Mouse (Mus musculus): ENCODE data around the gene Sephs1.
A peak's percentile ranks its signal among the peaks of the same experiment; 100 is the strongest.

Sephs1 gene

DNA sequence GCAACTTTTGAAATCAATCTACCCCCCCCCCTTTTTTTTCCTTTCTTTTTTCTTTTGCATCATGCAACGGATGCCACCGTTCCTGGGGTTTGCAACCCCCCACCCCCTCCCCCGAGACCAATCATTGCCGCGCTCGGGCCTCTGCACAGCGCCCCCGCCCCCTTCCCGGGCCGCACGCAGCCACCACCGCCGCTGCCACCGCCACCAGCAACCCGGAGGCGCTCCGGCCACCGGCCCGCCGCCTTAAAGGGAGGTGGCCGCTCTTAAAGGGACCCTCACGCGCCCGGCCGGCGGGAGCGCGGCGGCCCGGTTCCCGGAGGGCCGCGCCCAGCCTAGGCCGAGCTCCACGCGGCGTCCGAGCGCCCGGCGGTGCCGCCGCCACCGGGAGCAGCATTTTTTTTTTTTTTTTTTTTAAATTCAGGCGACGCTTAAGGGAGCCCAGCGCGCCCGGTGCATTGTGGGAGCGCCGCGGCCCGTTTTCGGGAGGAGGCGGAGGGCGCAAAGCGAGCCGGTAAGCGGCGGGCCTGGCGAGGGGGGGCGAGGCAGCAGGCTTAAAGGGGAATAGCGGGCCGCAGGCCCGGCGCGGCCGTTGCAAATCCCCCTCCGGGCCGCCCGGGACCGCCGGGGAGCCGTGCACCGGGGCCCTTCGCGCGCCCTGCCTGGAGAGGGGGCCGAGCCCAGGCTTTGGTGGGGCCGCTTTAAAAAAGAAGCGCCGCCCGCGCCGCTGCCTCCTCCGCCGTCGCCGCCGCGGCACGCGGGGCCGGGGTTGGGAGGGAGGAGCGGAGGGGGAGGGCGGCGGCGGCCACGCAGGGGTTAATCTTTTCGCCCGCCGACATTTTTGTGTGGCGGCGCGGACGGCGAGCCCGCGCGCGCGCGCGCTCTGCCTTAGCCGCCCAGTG, at the start of gene Sephs1:
Gene Sephs1 (plus strand): TSS at position 215 of the 899 bp plus-strand sequence.
- peak; percentile 87 for DNase-seq (ENCODE audit: low read depth, low spot score)

DNA sequence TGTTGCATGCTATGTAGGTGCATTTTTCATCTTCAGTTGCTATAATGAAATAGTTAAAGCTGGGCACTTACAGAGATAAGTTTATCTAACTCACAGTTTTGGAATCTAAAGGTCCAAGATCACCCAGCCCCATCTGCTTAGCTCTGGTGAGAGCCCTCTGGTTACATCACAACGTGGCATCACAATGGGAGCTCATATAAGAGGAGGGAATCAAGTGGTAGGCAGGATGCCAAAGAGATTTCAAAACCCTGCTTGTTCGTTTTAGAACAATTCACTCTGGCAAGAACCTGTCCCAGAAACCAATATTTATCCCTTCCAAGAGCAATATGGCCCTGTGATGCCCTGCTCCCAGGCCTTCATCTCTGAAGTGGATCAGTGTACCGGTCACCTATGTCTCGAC, 49.2 kb upstream of the Sephs1 start:
- no peak for DNase-seq (ENCODE audit: low read depth, low spot score)

- DNase-seq (ENCODE audit: low read depth, low spot score) = no peak
Observed at GRCm38 (mm10) chr2:4849449-4849848, 31.9 kb upstream of the Sephs1 start.

- DNase-seq (ENCODE audit: low read depth, low spot score) = no peak
Observed at GRCm38 (mm10) chr2:4857186-4857585, 24.2 kb upstream of the Sephs1 start.

DNA sequence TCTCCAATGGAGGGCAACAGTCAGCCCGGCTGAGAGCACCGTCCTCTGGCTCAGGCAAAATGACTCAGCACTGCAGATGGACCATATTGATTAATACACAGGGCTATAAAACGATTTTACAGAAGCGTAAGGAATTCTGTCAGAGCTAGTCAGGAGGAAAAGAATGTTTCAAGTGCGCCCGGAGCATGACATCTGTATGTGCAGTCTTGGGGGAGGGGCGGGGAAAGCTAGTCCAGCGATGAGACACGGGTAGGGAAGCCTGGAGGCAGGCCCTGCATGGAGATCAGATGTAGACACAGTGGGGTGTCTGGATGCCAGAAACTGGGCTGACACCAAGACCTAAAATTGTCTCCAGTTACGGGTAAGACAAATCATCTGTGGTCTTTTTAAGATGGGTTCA, 23.2 kb upstream of the Sephs1 start:
- no peak for DNase-seq (ENCODE audit: low read depth, low spot score)

DNA sequence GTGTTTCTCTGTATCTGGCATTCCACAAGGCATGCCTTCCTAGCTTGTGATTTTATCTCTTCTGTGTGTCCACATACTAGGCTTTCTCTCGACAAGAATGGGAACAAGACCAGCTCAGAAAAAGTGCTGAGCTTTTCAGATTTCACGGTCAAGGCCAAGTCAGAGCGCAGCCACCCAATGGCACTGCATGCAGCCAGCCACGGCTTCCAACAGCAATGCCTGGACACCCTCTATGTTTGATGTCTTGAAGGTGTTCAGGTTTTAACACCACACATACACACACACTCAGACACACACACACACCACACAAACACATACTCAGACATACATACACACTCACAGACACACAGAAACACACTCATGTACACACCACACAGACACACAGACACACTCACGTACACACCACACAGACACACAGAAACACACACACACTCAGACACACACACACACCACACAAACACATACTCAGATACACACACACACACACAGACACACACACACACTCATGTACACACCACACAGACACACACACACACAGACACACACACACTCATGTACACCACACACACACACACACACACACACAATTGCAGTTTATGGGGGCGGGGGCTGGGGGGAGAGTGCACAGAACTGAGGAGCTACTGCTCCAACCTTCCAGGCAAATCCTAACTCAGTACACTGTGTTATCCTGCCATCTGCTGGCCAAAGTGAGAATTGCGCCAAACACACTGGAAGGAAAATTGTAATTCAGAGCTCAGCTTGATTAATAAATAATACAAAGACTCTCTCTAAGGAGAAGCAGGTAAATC, 17.2 kb upstream of the Sephs1 start:
- peak; percentile 56 for DNase-seq (ENCODE audit: low read depth, low spot score)

DNA sequence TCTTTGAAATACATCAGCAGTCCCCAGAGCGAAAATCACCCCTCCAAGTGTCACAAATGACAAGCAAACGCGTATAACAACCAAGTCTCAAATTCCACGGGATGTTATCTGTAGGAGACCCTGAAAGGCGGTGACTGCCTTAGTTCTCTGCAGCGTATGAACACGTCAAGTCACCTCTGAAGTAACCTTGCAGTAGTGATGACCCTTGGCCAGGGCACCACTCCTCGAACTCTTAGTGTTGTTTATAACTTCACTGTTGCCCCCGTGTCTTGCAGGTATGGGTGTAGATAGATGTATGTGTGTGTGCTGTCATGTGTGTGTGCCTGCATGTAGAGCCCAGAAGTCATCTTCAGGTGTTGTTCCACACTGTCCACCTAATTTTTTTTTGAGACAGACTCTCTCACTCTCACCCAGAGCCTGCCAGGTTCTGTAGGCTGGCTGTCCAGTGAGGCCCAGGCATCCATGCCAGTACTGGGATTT, 16.5 kb upstream of the Sephs1 start:
- no peak for DNase-seq (ENCODE audit: low read depth, low spot score)

GRCm38 (mm10) chr2:4868028-4868725, 13.2 kb upstream of the Sephs1 start:
- no peak for DNase-seq (ENCODE audit: low read depth, low spot score)

DNA sequence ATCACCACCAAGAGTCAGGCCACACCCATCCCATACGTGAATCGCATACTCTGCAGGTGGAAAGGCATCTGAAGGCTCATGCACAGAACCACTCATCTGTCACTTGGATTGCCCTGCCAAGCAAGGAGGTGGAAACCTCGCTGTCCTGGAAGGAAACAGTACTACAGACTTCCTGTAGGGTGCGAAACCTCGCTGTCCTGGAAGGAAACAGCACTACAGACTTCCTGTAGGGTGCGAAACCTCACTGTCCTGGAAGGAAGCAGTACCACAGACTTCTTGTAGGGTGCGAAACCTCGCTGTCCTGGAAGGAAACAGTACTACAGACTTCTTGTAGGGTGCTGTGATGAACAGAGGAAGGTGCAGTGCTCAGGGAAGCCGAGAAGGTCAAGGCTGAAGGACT, 8.6 kb upstream of the Sephs1 start:
- DNase-seq (ENCODE audit: low read depth, low spot score) = peak; percentile 34

GRCm38 (mm10) chr2:4873331-4873730, 8.0 kb upstream of the Sephs1 start:
- no peak for DNase-seq (ENCODE audit: low read depth, low spot score)

DNA sequence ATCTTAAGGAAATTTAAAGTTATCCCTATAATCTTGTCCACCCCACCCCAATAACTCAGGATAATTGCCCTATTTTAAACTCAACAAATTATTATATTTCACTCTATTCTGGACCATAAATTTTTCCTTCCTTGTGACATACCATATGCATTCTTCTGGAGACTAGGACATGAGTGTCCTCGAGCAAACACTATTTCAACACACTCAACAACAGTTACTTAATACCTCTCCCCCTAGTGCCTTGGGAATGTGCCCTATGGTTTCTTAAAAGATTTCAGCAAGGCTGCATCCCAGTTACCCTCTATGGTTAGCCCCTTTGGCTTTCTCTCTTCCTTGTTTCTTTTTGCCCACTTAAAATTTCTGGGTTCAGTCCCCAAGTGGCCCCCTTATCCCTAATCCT, 6.3 kb upstream of the Sephs1 start:
- no peak for DNase-seq (ENCODE audit: low read depth, low spot score)

GRCm38 (mm10) chr2:4876131-4876530, 5.2 kb upstream of the Sephs1 start:
- no peak for DNase-seq (ENCODE audit: low read depth, low spot score)

DNA sequence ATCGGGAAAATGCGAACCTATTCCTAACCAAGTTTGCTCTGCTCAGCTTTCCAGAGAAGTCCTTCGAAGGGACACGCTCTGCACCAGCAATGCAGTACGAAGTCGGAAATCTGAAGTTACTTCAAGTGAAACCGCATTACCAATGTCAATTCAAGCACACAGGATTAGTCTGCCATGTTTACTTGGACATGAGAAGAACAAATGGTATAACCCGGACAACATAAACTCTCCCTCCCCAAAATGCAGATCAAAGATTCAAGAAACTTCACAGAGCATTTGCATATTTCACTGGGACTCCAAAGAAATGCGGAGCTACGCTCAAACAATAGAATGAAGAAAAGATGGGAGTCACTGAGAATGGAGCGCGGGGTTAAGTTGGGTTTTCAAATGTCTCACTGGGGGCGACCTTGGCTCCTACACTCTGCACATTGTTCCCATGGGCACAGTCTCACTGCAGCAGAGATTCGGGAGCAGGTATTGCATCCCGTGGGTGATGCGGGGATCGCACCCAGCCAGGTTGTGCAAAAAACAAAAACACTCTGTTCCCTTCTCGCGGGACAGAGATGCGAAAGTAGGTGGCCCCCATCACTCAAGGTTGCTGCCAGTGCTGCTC, 521 bp upstream of the Sephs1 start:
- DNase-seq (ENCODE audit: low read depth, low spot score) = no peak

- DNase-seq (ENCODE audit: low read depth, low spot score) = peak; percentile 66
Observed at GRCm38 (mm10) chr2:4882249-4882791, 956 bp downstream of the Sephs1 start.

GRCm38 (mm10) chr2:4883009-4883704, 1.8 kb downstream of the Sephs1 start:
- peak; percentile 74 for DNase-seq (ENCODE audit: low read depth, low spot score)

- DNase-seq (ENCODE audit: low read depth, low spot score) = no peak
Observed at GRCm38 (mm10) chr2:4886896-4887295, 5.5 kb downstream of the Sephs1 start.

- DNase-seq (ENCODE audit: low read depth, low spot score) = no peak
Observed at GRCm38 (mm10) chr2:4895598-4895997, 14.2 kb downstream of the Sephs1 start.

- no peak for DNase-seq (ENCODE audit: low read depth, low spot score)
Observed at GRCm38 (mm10) chr2:4896970-4897369, 15.6 kb downstream of the Sephs1 start.

DNA sequence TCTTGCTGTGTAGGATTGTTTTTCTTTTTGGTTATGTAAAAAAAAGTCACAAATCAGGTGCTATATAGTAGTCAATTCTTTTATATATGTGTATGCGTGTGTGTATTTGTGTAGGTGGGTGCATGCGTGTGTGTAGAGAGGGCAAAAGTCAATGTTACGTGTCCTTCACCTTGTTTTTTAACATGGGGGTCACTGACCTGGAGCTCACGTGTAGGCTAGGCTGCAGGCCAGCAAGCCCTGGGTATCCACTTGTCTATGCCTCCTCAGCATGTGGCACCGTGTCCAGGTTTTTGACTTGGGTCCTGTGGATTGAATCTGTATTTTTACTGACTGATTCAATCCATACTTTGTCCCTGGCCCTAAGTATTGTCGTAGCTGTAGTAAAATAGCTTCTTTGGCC, 19.3 kb downstream of the Sephs1 start:
- no peak for DNase-seq (ENCODE audit: low read depth, low spot score)

DNA sequence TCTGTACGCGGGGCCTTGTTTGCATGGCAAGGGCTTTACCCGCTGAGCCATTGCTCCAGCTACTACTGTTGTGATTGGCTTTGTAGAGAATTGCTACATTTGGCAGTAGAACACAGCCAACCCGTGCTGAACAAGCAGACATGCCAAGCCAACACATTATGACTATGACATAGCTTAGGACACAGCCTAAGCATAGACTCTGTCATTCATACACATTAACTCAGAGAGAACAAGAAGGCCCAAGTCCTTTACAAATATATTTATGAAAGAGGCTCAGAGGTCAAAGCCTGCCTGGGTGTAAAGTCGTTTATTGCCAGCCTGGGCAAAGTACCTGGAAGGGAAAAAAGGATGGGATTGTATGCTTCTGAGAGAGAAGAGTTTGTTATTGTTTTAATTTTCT, 21.0 kb downstream of the Sephs1 start:
- DNase-seq (ENCODE audit: low read depth, low spot score) = no peak

- no peak for DNase-seq (ENCODE audit: low read depth, low spot score)
Observed at GRCm38 (mm10) chr2:4907120-4907519, 25.8 kb downstream of the Sephs1 start.

Measured in CD4-positive helper T cell, adult 2 months (primary cell).